Mouse (Mus musculus): Measurements from ENCODE around the gene 4931428F04Rik.

Gene 4931428F04Rik

DNA sequence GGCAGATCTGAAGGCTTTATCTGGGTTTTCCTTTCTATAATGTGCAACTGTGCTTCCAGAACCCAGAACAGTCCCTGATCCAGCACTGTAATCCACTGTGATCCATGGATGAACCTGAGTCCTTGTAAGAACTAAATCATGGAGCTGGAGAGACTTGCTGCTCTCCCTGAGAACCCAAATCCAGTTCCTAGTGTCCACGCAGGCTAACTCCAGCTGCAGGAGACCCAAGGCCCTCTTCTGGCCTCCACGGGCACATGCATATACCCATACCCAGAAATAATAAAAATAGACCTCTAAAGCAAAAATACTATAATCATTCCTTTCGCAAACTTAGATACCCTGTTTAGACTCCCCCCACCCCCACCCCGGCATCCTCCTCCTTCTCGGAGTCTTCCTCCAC is 1.4 kb downstream of the 4931428F04Rik start:
- no peak for DNase-seq (ENCODE audit: low read depth, low spot score)

DNA sequence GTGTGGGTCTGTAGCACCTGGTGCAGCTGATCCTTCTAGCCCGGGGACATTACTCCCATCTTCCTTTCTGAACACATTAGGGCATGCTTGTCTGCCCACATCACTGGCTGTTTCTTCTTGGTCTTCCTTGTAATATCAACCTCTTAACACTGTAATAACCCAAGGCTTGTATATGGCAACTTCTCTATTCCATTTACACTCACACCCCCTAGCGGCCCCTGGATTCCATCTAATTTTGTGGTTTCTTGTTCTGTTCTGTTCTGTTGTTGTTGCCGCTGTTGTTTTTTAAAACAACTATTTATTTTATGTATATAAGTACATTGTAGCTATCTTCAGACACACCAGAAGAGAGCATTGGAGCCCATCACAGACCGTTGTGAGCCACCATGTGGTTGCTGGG is 2.8 kb downstream of the 4931428F04Rik start:
- no peak for DNase-seq (ENCODE audit: low read depth, low spot score)

- DNase-seq (ENCODE audit: low read depth, low spot score), result no peak
Observed at GRCm38 (mm10) chr8:105285514-105285913, 4.2 kb downstream of the 4931428F04Rik start.

GRCm38 (mm10) chr8:105283074-105283473 is 6.6 kb downstream of the 4931428F04Rik start:
- DNase-seq (ENCODE audit: low read depth, low spot score), result no peak

DNA sequence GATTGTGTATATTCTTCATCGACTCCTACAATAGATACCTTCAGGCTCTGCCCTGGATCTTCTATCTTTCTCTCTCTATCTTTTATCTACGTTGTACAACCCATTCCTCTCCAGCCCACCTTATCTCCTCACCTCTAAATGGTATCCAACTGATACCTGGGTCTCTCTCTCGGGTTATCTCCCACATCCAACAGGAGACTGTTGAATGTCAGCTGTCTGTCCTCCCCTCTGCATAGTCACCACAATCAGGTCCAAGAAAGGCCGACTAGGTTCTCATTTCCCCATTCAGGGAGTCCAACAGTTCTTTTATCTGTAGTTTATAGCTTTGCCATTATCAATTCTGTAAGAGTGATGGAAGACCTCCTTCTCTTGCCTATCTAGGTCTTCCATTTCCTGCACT is 7.4 kb downstream of the 4931428F04Rik start:
- DNase-seq (ENCODE audit: low read depth, low spot score), result no peak

- DNase-seq (ENCODE audit: low read depth, low spot score), result no peak
Observed at GRCm38 (mm10) chr8:105281821-105282220, 7.8 kb downstream of the 4931428F04Rik start.

DNA sequence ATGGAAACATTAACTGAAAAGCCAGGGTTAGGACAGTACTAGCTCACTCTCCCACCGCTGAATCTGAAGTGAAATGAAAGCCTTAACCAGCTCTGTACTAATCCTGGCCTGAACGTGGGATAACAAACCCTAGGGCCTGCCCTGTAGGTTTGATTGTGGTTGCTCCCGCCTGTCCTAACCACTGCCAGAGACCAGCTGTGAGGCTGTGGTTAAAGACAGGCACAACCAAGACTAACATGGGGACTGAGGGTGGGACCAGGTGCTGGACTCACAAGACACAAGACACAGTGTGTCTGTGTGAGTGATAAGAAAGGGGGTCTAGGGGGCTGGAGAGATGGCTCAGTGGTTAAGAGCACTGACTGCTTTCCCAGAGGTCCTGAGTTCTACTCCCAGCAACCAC is 9.1 kb downstream of the 4931428F04Rik start:
- DNase-seq (ENCODE audit: low read depth, low spot score), result no peak

- peak; percentile 89 for DNase-seq (ENCODE audit: low read depth, low spot score)
Observed at GRCm38 (mm10) chr8:105278911-105279334, 10.7 kb downstream of the 4931428F04Rik start.

DNA sequence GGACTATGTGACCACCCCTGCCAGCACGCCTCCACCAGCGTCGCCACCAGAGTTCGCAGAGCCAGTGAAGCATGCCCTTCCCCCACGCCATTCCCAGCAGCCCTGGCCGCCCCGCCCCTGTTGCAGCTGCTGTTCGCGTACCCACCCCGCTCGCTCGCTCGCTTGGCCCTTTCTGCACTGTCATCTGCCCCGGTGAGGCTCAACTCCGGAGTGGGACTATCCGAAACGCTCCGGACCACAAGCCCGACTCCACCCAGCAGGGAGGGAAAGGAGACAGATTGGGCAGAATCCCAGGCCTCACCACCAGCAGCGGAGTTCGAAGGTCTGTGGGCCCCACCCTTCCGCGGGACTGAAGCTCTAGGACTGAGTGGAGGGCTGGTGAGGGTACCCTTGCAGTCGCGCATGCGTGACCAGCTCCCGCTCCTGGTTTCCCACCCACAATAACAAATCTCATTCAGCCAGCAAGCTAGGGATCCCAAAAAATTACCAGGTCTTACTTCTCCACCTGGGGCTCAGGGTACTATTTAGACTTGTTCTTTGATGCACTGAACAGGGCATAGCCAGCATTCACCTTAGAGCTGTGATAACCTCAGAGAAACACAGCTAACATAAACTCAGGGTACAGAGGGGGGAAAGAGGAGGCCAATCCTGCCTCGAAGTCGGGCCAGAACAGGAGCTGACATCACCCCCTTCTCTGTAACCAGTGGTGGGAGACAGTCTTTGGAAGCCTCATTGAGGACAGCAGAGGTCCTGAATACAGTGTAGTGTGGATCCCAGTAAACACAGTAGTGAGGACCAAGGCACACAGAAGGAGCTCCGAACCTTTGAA is 13.2 kb downstream of the 4931428F04Rik start:
- DNase-seq (ENCODE audit: low read depth, low spot score), result peak; percentile 62

- no peak for DNase-seq (ENCODE audit: low read depth, low spot score)
Observed at GRCm38 (mm10) chr8:105275840-105276239, 13.8 kb downstream of the 4931428F04Rik start, which contains the start of gene Nol3. Gene Nol3, plus strand, starts transcription at chr8:105276140.

- DNase-seq (ENCODE audit: low read depth, low spot score), result no peak
Observed at GRCm38 (mm10) chr8:105275387-105275786, 14.3 kb downstream of the 4931428F04Rik start.

- no peak for DNase-seq (ENCODE audit: low read depth, low spot score)
Observed at GRCm38 (mm10) chr8:105270916-105271186, 18.8 kb downstream of the 4931428F04Rik start.

GRCm38 (mm10) chr8:105270101-105270915 is 19.4 kb downstream of the 4931428F04Rik start:
- no peak for DNase-seq (ENCODE audit: low read depth, low spot score)

DNA sequence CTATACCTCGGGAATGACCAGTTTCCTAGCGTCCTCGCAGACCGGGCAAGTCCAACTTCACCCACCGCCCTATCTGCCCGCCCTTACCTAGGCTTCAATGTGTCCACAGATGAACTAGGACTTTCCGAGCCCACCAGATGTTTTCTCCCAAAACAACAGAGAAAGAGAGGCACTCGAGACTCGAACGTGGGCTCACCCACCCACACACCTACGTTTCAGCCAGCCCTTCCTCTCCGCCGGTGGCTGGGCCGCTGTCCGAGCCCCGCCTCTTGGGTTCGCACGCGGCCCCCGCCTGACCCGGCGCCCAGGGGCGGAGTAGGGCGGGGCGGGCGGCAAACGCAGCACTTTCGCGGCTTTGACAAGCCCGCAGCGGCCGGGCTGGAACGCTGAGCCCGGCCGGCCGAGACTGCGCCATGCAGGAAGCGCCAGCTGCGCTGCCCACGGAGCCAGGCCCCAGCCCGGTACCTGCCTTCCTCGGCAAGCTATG is 20.2 kb downstream of the 4931428F04Rik start, which contains the start of gene Hsf4:
Gene Hsf4, plus strand, starts transcription at position 341 of the 487 bp plus-strand sequence.
- DNase-seq (ENCODE audit: low read depth, low spot score), result peak; percentile 55

- DNase-seq (ENCODE audit: low read depth, low spot score), result no peak
Observed at GRCm38 (mm10) chr8:105269075-105269458, 20.6 kb downstream of the 4931428F04Rik start.

- no peak for DNase-seq (ENCODE audit: low read depth, low spot score)
Observed at GRCm38 (mm10) chr8:105268342-105269074, 21.2 kb downstream of the 4931428F04Rik start.

- DNase-seq (ENCODE audit: low read depth, low spot score), result no peak
Observed at GRCm38 (mm10) chr8:105266775-105267174, 22.9 kb downstream of the 4931428F04Rik start.

DNA sequence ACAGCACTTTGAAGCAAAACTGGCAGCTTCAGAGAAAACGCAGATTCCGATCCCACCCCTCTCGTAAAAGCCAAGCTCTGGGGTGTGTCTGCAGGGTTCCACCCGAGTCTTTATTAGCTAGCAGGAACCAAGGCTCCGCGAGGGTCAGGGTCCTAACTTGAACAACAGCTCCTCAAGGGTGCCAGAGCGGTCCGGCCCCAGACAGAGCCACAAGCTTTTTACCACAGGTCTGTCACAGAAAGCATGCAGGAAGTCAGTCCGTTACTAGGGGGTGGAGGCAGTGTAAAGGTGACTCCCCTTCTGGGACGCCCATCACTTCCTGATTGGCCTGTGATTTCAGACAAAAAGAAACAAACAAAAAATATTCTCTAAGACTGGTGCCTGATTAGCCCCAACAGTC is 24.5 kb downstream of the 4931428F04Rik start:
- DNase-seq (ENCODE audit: low read depth, low spot score), result no peak

DNA sequence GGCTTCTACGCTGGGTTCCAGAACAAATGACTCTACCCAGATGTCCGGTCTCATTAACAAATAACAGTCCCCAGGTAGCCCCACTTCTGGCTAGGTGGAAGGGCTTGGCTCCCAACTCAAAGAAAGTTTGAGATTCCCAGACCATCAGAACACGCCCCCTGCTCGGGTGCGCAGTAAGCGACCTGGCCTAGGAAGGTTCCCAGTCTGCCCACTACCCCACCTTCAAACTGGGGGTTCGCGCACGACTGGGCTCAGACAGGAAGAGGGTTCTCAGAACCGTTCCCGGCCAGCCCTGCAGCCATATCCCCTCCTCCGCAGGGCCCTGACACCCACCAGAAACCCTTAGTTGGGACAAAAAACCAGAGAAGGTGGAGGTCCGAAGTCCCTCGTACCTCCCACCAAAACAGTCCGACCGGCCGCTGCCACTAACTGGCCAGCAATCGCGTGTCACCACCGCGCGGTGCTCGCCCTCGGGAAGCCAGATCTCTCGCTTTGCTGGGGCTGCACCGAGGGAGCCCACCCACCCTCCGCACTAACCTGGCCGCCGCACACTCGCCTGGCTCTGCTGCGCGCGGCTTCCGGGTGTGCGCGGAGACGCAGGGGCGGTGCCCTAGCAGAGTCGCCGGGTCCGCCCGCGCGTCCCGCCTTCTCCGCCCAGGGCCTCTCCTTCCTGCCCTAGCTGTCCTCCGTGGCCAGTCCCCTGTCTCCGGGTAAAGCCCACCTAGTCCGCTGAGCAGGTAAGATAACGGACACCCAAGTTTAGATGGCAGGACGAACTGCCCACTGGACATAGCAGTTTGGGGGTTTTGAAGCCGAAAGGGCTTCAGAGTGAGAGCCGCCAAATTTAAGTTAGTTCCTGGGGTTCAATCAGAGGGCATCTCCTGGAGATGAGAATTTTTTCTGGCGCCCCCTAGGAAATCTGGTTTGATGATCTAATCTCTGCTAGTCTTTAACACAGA is 25.4 kb downstream of the 4931428F04Rik start, which contains the start of the genes Tradd and Fbxl8:
Gene Tradd, minus strand, starts transcription at position 586 of the 959 bp plus-strand sequence.
Gene Fbxl8, plus strand, starts transcription at position 625 of the 959 bp plus-strand sequence.
- DNase-seq (ENCODE audit: low read depth, low spot score), result no peak

DNA sequence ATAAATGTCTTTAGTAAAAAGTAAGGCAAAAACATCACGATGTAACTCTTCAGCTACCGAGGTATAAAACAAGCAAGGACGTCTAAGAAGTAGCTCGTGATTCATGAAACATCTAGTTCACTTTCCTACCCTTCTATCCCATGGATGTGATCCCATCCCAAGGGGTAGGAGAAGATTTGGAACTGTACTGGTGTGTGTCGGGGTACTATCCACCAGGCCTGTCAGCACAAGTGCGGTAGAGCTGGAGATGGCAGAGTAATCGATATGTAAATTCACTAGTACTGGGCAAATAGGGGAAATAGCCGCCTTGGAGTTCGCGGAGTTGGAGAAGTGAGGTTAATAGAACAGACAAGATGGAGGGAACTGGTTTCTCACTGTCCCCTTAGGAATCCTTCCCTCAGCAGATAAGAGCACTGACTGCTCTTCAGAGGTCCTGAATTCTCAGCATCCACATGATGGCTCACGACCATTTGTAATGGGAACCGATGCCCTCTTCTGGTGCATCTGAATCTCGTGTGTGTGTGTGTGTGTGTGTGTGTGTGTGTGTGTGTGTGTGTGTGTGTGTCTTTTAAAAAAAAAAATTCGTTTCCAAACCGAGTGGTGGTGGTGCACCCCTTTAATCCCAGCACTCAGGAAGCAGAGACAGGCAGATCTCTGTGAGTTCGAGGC is 26.3 kb downstream of the 4931428F04Rik start:
- no peak for DNase-seq (ENCODE audit: low read depth, low spot score)

Measured in skeletal muscle tissue, adult 2 months (tissue).